Mouse (Mus musculus) MEL (cell line): ENCODE measurements around the gene Ube2o. TPM values are rescaled to one million over a fixed set of nuclear protein-coding genes. Genes with fewer than 3 reads are reported as not detected.

Experiments used
- DNase-seq: peaks from one replicate; pipeline ENCODE4 v3.0.0; 2011; ENCODE audit warnings: low read depth, low spot score
- H3K27ac ChIP-seq: 2 replicates; pipeline ENCODE4 v1.5.1; 2012; ENCODE audit warnings: low read depth, mild to moderate bottlenecking, control low read depth, low read length, moderate library complexity; ENCODE audit not compliant: control insufficient read depth
- H3K27me3 ChIP-seq, 2 experiments: fragments of 150-350 bp in 1 of 2; sonication (generic) in 1 of 2; 2 replicates each; pipeline ENCODE4 v1.6.1; 2012; ENCODE audit warnings: low read length in 2 of 2, mild to moderate bottlenecking in 2 of 2, improper control_type of control experiment in 1 of 2, moderate library complexity in 1 of 2; ENCODE audit not compliant: insufficient read depth in 2 of 2, control insufficient read depth in 1 of 2
- H3K36me3 ChIP-seq, 2 experiments: 2 replicates each; pipeline ENCODE4 v1.6.1; 2012 to 2014; ENCODE audit warnings: low read length in 2 of 2, improper control_type of control experiment in 1 of 2, inconsistent platforms in 1 of 2, mild to moderate bottlenecking in 1 of 2; ENCODE audit not compliant: insufficient read depth in 2 of 2, control insufficient read depth in 1 of 2
- H3K4me1 ChIP-seq, 2 experiments: fragments of 150-350 bp in 1 of 2; sonication (generic) in 1 of 2; 2 replicates each; pipeline ENCODE4 v1.6.1; 2012; ENCODE audit warnings: low read length in 2 of 2, improper control_type of control experiment in 1 of 2, mild to moderate bottlenecking in 1 of 2; ENCODE audit not compliant: insufficient read depth in 2 of 2, control insufficient read depth in 1 of 2
- H3K4me3 ChIP-seq, 2 experiments: fragments of 150-350 bp in 1 of 2; sonication (generic) in 1 of 2; 2 replicates each; pipeline ENCODE4 v1.5.1; 2012; ENCODE audit warnings: low read depth in 2 of 2, low read length in 2 of 2, mild to moderate bottlenecking in 2 of 2, moderate library complexity in 2 of 2, control low read depth in 1 of 2, improper control_type of control experiment in 1 of 2; ENCODE audit not compliant: control insufficient read depth in 1 of 2, insufficient read depth in 1 of 2
- H3K79me2 ChIP-seq: 2 replicates; pipeline ENCODE4 v1.6.1; 2012; ENCODE audit warnings: mild to moderate bottlenecking, low read length, moderate library complexity; ENCODE audit not compliant: control insufficient read depth, poor library complexity, insufficient read depth
- H3K9ac ChIP-seq: 2 replicates; pipeline ENCODE4 v1.6.1; 2012; ENCODE audit warnings: low read depth, mild to moderate bottlenecking, control low read depth, low read length, moderate library complexity; ENCODE audit not compliant: control insufficient read depth, poor library complexity, severe bottlenecking
- H3K9me3 ChIP-seq: fragments of 150-350 bp; sonication (generic); replicated peaks from 2 replicates; pipeline ENCODE4 v1.6.1; 2012; ENCODE audit warnings: mild to moderate bottlenecking, low read length, improper control_type of control experiment, moderate library complexity; ENCODE audit not compliant: insufficient read depth
- CHD1 ChIP-seq: IDR thresholded peaks from 2 replicates; pipeline ENCODE4 v1.6.1; 2012; ENCODE audit warnings: low read depth, mild to moderate bottlenecking, inconsistent platforms, low read length, improper control_type of control experiment
- CHD2 ChIP-seq: IDR thresholded peaks from 2 replicates; pipeline ENCODE4 v1.6.1; 2011; ENCODE audit warnings: low read length, improper control_type of control experiment
- CTCF ChIP-seq, 3 experiments: IDR thresholded peaks in 2 of 3; conservative IDR thresholded peaks in 1 of 3; 2 replicates each; pipeline ENCODE4 v1.5.1; 2011 to 2012; ENCODE audit warnings: low read length in 3 of 3, low read depth in 2 of 3, mild to moderate bottlenecking in 2 of 3, improper control_type of control experiment in 1 of 3, inconsistent platforms in 1 of 3, mixed read lengths in 1 of 3, moderate library complexity in 1 of 3; ENCODE audit not compliant: control insufficient read depth in 1 of 3, insufficient read depth in 1 of 3, poor library complexity in 1 of 3, severe bottlenecking in 1 of 3
- E2F4 ChIP-seq: IDR thresholded peaks from 2 replicates; pipeline ENCODE4 v1.6.1; 2011; ENCODE audit warnings: low read depth, low read length, improper control_type of control experiment, borderline replicate concordance
- EP300 ChIP-seq, 2 experiments: IDR thresholded peaks; 2 replicates each; pipeline ENCODE4 v1.6.1; 2011; ENCODE audit warnings: improper control_type of control experiment in 2 of 2, low read length in 2 of 2, low read depth in 1 of 2, mild to moderate bottlenecking in 1 of 2
- ETS1 ChIP-seq: IDR thresholded peaks from 2 replicates; pipeline ENCODE4 v1.6.1; 2012; ENCODE audit warnings: low read depth, mild to moderate bottlenecking, inconsistent platforms, low read length, improper control_type of control experiment, moderate library complexity
- JUND ChIP-seq: IDR thresholded peaks from 2 replicates; pipeline ENCODE4 v1.6.1; 2011; ENCODE audit warnings: low read depth, mild to moderate bottlenecking, improper control_type of control experiment, low read length
- KAT2A ChIP-seq: conservative IDR thresholded peaks from 2 replicates; pipeline ENCODE4 v1.6.1; 2012; ENCODE audit warnings: low read depth, low read length, improper control_type of control experiment, inconsistent platforms
- MAZ ChIP-seq: IDR thresholded peaks from 2 replicates; pipeline ENCODE4 v1.6.1; 2012; ENCODE audit warnings: low read depth, mild to moderate bottlenecking, inconsistent platforms, low read length, improper control_type of control experiment
- MEF2A ChIP-seq: IDR thresholded peaks from 2 replicates; pipeline ENCODE4 v1.6.1; 2014; ENCODE audit warnings: low read depth, mild to moderate bottlenecking, inconsistent platforms, low read length, improper control_type of control experiment; ENCODE audit not compliant: poor library complexity, insufficient replicate concordance, severe bottlenecking; ENCODE audit errors: extremely low read depth
- MXI1 ChIP-seq: IDR thresholded peaks from 2 replicates; pipeline ENCODE4 v1.6.1; 2011; ENCODE audit warnings: mild to moderate bottlenecking, low read depth, low read length, improper control_type of control experiment
- MYB ChIP-seq: IDR thresholded peaks from 2 replicates; pipeline ENCODE4 v1.6.1; 2011; ENCODE audit warnings: mild to moderate bottlenecking, low read depth, low read length, improper control_type of control experiment
- MYC ChIP-seq: IDR thresholded peaks from 2 replicates; pipeline ENCODE4 v1.6.1; 2011; ENCODE audit warnings: low read depth, mild to moderate bottlenecking, low read length, improper control_type of control experiment, moderate library complexity
- NELFE ChIP-seq: IDR thresholded peaks from 2 replicates; pipeline ENCODE4 v1.6.1; 2011; ENCODE audit warnings: low read depth, low read length, improper control_type of control experiment
- POLR2AphosphoS2 ChIP-seq: IDR thresholded peaks from 2 replicates; pipeline ENCODE4 v1.6.1; 2011; ENCODE audit warnings: low read length, improper control_type of control experiment
- POLR2AphosphoS5 ChIP-seq: IDR thresholded peaks from 2 replicates; pipeline ENCODE4 v1.6.1; 2012; ENCODE audit warnings: low read depth, borderline replicate concordance, mild to moderate bottlenecking, inconsistent platforms, low read length, moderate library complexity, mixed read lengths
- RCOR1 ChIP-seq: IDR thresholded peaks from 2 replicates; pipeline ENCODE4 v1.6.1; 2012; ENCODE audit warnings: low read depth, mild to moderate bottlenecking, inconsistent platforms, low read length, improper control_type of control experiment
- SMC3 ChIP-seq: IDR thresholded peaks from 2 replicates; pipeline ENCODE4 v1.6.1; 2011; ENCODE audit warnings: low read depth, low read length, improper control_type of control experiment
- TAL1 ChIP-seq: IDR thresholded peaks from 2 replicates; pipeline ENCODE4 v1.6.1; 2012; ENCODE audit warnings: mild to moderate bottlenecking, inconsistent platforms, low read length, moderate library complexity, mixed read lengths
- TBP ChIP-seq: IDR thresholded peaks from 2 replicates; pipeline ENCODE4 v1.8.0; 2011; ENCODE audit warnings: low read depth, low read length, improper control_type of control experiment
- USF1 ChIP-seq: IDR thresholded peaks from 2 replicates; pipeline ENCODE4 v1.6.1; 2014; ENCODE audit warnings: low read depth, mild to moderate bottlenecking, inconsistent platforms, low read length, improper control_type of control experiment, moderate library complexity
- USF2 ChIP-seq, 2 experiments: IDR thresholded peaks; 2 replicates each; pipeline ENCODE4 v1.6.1; 2011 to 2012; ENCODE audit warnings: improper control_type of control experiment in 2 of 2, low read length in 2 of 2, borderline replicate concordance in 1 of 2, inconsistent platforms in 1 of 2, low read depth in 1 of 2, mild to moderate bottlenecking in 1 of 2; ENCODE audit not compliant: insufficient read depth in 1 of 2
- ZC3H11A ChIP-seq: IDR thresholded peaks from 2 replicates; pipeline ENCODE4 v1.6.1; 2012; ENCODE audit warnings: low read depth, mild to moderate bottlenecking, inconsistent platforms, low read length, improper control_type of control experiment
- polyA plus RNA-seq, 2 experiments: library from polyadenylated mRNA; stranded (reverse) in 1 of 2; unstranded in 1 of 2; fragments of >175 nt in 1 of 2; fragments of >200 nt in 1 of 2; gene quantifications; 2 replicates each; pipeline versions ENCODE4 v1.2.1 to v1.2.4; 2012; ENCODE audit warnings: low replicate concordance in 2 of 2, low read depth in 1 of 2; ENCODE audit not compliant: insufficient read length in 2 of 2, insufficient read depth in 1 of 2, missing spikeins in 1 of 2
- total RNA-seq: library from RNA; depleted of rRNA; stranded (reverse); fragments of 300-350 nt; gene quantifications from 2 replicates; pipeline ENCODE4 v1.2.3, GENCODE M21; 2012

The Ube2o gene
- total and polyA plus RNA-seq, 3 experiments: 22.9 to 42.8 TPM; not detected in 1

DNA sequence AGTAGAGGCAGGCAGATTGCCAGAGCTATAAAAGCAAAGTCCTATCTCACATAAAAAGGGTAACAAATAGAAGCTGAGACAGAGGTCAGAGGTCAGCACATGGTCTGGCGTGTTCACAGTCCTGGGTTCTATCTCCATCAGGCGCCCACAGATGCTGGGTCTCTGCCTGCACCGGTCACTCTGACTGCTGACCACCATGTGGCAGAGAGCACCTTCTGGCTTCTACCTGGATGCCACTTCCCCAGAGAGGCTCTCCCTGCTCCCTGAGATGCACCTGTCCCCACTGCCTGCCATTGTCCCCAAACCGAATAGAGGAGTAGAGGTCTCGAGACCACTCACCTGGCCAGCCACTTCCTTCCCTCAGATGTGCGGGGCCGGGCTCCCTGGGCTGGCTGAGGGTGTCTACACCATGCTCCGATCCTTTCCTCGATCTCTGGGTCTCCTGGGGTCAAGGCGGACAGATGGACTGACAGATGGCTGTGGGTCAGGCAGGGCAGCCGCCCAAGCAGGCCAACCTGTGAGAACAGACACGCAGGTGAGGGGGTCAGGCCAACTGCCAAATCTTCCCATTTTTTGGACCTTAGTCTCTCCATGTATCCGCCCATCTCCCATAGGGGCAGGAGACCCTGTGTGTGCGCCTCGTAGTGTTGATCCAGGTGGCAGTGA, 28.9 kb upstream of the Ube2o start:
- Histone ChIP-seq H3K79me2 (no peaks in the 10 kb centered on the region), H3K36me3 (peaks cover 0 to 2% of the 10 kb centered on the region in 2 experiments; a peak in 3 of 4 replicates), H3K4me1 (peaks cover 0 to 5% of the 10 kb centered on the region in 2 experiments; a peak in 3 of 4 replicates), H3K27me3 (no peaks in the 10 kb centered on the region), H3K9me3 (no peaks in the 10 kb centered on the region), H3K9ac (no peak overlapping the region), H3K4me3 (no peak overlapping the region), H3K27ac (no peak overlapping the region)
- no peak for TF ChIP-seq E2F4
- no peak for TF ChIP-seq RCOR1
- TF ChIP-seq EP300 (IDR thresholded peaks at IDR 0.05; ENCODE audit: low read depth in 1 of 2, low read length in 2 of 2): no peak
- no peak for TF ChIP-seq NELFE
- TF ChIP-seq POLR2AphosphoS2: no peak
- no peak for TF ChIP-seq MEF2A
- no peak for TF ChIP-seq CTCF (IDR thresholded peaks at IDR 0.05 in 2 of 3, conservative IDR thresholded peaks at IDR 0.05 in 1 of 3; ENCODE audit: control insufficient read depth in 1 of 3, insufficient read depth in 1 of 3, low read depth in 2 of 3, low read length in 3 of 3, poor library complexity in 1 of 3, severe bottlenecking in 1 of 3)
- TF ChIP-seq POLR2AphosphoS5: no peak
- TF ChIP-seq ETS1: no peak
- no peak for TF ChIP-seq USF2 (IDR thresholded peaks at IDR 0.05; ENCODE audit: borderline replicate concordance in 1 of 2, insufficient read depth in 1 of 2, low read depth in 1 of 2, low read length in 2 of 2)
- no peak for TF ChIP-seq SMC3
- TF ChIP-seq MAZ: no peak
- TF ChIP-seq MXI1: no peak
- TF ChIP-seq TAL1: no peak
- no peak for TF ChIP-seq CHD2
- TF ChIP-seq CHD1: no peak
- no peak for TF ChIP-seq JUND
- no peak for TF ChIP-seq ZC3H11A
- no peak for TF ChIP-seq TBP
- no peak for TF ChIP-seq KAT2A
- no peak for DNase-seq

DNA sequence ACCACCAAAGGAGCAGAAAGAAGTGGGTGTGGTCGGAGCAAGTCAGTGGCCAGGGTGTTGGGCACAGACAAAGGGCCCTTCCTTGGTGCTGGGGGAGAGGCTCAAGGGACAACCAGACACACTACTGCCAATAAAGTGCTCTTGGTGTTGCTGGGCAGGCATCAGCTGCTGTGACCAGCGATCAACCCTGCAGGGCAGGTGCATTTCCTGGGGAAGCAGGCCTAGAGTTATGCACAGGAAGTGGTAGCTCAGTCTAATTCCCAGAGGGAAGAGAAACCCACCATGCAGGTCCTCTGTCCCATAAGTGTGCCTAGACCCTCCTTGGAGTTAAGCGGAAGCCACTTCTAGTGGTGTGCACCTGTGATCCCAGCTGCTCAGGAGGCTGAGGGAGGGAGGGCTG, 26.5 kb upstream of the Ube2o start:
- Histone ChIP-seq H3K79me2 (no peaks in the 10 kb centered on the region), H3K9me3 (no peaks in the 10 kb centered on the region), H3K36me3 (no peaks in the 10 kb centered on the region; a peak in 1 of 4 replicates), H3K27ac (no peak overlapping the region), H3K27me3 (no peaks in the 10 kb centered on the region), H3K9ac (no peak overlapping the region), H3K4me3 (no peak overlapping the region), H3K4me1 (no peaks in the 10 kb centered on the region; a peak in 1 of 4 replicates)
- no peak for TF ChIP-seq MXI1
- no peak for TF ChIP-seq USF1
- no peak for TF ChIP-seq MYC
- TF ChIP-seq POLR2AphosphoS5: no peak
- no peak for TF ChIP-seq MYB
- DNase-seq: no peak
